9 mouse cellular contexts compared by ENCODE assay signal in genomic region chr10:80075924-80076323, GRCm38 (mm10). TPM values are rescaled to one million over a fixed set of nuclear protein-coding genes. Genes with fewer than 3 reads are reported as not detected.
A peak's percentile ranks its signal among the peaks of the same experiment; 100 is the strongest.
DNase-seq lines count a peak whose midpoint lies in the region; ATAC-seq and TF ChIP-seq lines count a peak whose summit lies in the region.
"Had no signal": no experiment of that assay in that cellular context is flagged by ENCODE, and none has a peak within 500 bp of the region (broad histone marks: within the 10 kb centered on the region; RNA-seq: fewer than 3 reads in every experiment).

No protein-coding gene starts in this region.

- H3K27me3 ChIP-seq in hindbrain, embryonic 10.5 days (ENCODE audit: insufficient read depth, poor library complexity, severe bottlenecking) = peaks cover 4% of the 10 kb centered on the region; the same call in 1 of the 2 replicates
- H3K27me3 ChIP-seq in hindbrain, embryonic 12.5 days = no peaks in the 10 kb centered on the region
- no peaks in the 10 kb centered on the region for H3K27me3 ChIP-seq in spleen, adult 2 months (ENCODE audit: control insufficient read depth, insufficient read depth, low read length)
- H3K27me3 ChIP-seq in limb, embryonic 13.5 days = no peaks in the 10 kb centered on the region

- DNase-seq in hindbrain, embryonic 10.5 days (ENCODE audit: low spot score) = no peak
- no peak for DNase-seq in spleen, adult 2 months (ENCODE audit: low read depth in 1 of 2, low spot score in 2 of 2)
- no peak for DNase-seq in spleen, adult 18-20 months
- DNase-seq in layer of hippocampus, adult 18-20 months (ENCODE audit: low spot score in 2 of 2) = no peak
- no peak for DNase-seq in adrenal gland, postnatal 4 days (ENCODE audit: low spot score in 2 of 2)
- DNase-seq: forebrain, postnatal 0 days had no signal

- peaks cover 36% of the 10 kb centered on the region for H3K36me3 ChIP-seq in hindbrain, embryonic 10.5 days
- H3K36me3 ChIP-seq in hindbrain, embryonic 12.5 days = peaks cover 29% of the 10 kb centered on the region
- peaks cover 21% of the 10 kb centered on the region for H3K36me3 ChIP-seq in spleen, adult 2 months (ENCODE audit: control insufficient read depth, insufficient read depth, low read length)
- peaks cover 32% of the 10 kb centered on the region for H3K36me3 ChIP-seq in limb, embryonic 13.5 days

- H3K4me1 ChIP-seq in hindbrain, embryonic 10.5 days (replicated peaks) = peaks cover 46% of the 10 kb centered on the region
- peaks cover 16% of the 10 kb centered on the region for H3K4me1 ChIP-seq in hindbrain, embryonic 12.5 days
- H3K4me1 ChIP-seq in spleen, adult 2 months (ENCODE audit: control insufficient read depth, insufficient read depth, insufficient read length) = peaks cover 17% of the 10 kb centered on the region
- H3K4me1 ChIP-seq in limb, embryonic 13.5 days = peaks cover 30% of the 10 kb centered on the region

- H3K9me3 ChIP-seq in hindbrain, embryonic 10.5 days = no peaks in the 10 kb centered on the region
- H3K9me3 ChIP-seq in hindbrain, embryonic 12.5 days (replicated peaks) = no peaks in the 10 kb centered on the region
- no peaks in the 10 kb centered on the region for H3K9me3 ChIP-seq in limb, embryonic 13.5 days
- H3K9me3 ChIP-seq: G1E had no signal

- H3K4me2 ChIP-seq in hindbrain, embryonic 12.5 days (replicated peaks) = no peak overlapping the region
- no peak overlapping the region for H3K4me2 ChIP-seq in limb, embryonic 13.5 days (replicated peaks)

- peak overlapping the region; percentile 23; the same call in 1 of the 2 replicates for H3K27ac ChIP-seq in hindbrain, embryonic 10.5 days
- H3K27ac ChIP-seq in hindbrain, embryonic 12.5 days = no peak overlapping the region
- peak overlapping the region; percentile 80 for H3K27ac ChIP-seq in spleen, adult 2 months (ENCODE audit: insufficient read depth, low read length)
- no peak overlapping the region for H3K27ac ChIP-seq in limb, embryonic 13.5 days

- no peak for TF ChIP-seq POLR2A in spleen, adult 2 months (IDR thresholded peaks at IDR 0.05; ENCODE audit: low read depth, low read length)

- no peak overlapping the region for H3K9ac ChIP-seq in hindbrain, embryonic 12.5 days
- peak overlapping the region; percentile 8; the same call in 1 of the 2 replicates for H3K9ac ChIP-seq in limb, embryonic 13.5 days
- H3K9ac ChIP-seq: forebrain, postnatal 0 days had no signal

- 24% methylated on average over 1 of the region's 1 CpGs for WGBS in hindbrain, embryonic 10.5 days
- WGBS in hindbrain, embryonic 12.5 days = 28% methylated on average over 1 of the region's 1 CpGs
- WGBS in spleen, adult 2 months = 78% methylated on average over 1 of the region's 1 CpGs
- WGBS in limb, embryonic 13.5 days = 55% methylated on average over 1 of the region's 1 CpGs

- H3K4me3 ChIP-seq in hindbrain, embryonic 10.5 days = no peak overlapping the region; the same call in 1 of the 2 replicates
- no peak overlapping the region for H3K4me3 ChIP-seq in hindbrain, embryonic 12.5 days
- no peak overlapping the region for H3K4me3 ChIP-seq in spleen, adult 2 months (ENCODE audit: extremely low read depth, insufficient read depth, insufficient read length)
- no peak overlapping the region for H3K4me3 ChIP-seq in limb, embryonic 13.5 days

- no peak for ATAC-seq in hindbrain, embryonic 12.5 days (ENCODE audit: low FRiP score)
- ATAC-seq in limb, embryonic 13.5 days (ENCODE audit: low FRiP score, low read depth) = no peak

- TF ChIP-seq CTCF in spleen, adult 2 months (IDR thresholded peaks at IDR 0.05; ENCODE audit: extremely low read depth, insufficient read depth, insufficient read length, insufficient replicate concordance) = no peak

RNA-seq across cellular contexts. Expression of gene Gpx4, which starts 29.0 kb away (rescaled TPM):
- polyA plus RNA-seq in hindbrain, embryonic 10.5 days (2016; fragmentation: Nextera tagmentation; extraction: Ambion mirVana) = 681 and 705 TPM in 2 replicates
- 449 and 484 TPM in 2 replicates for polyA plus RNA-seq in hindbrain, embryonic 12.5 days (2016; fragmentation: Nextera tagmentation; extraction: Ambion mirVana)
- 238 and 259 TPM in 2 replicates for polyA plus RNA-seq in spleen, adult 2 months (2012; rRNA removed)
- 462 and 477 TPM in 2 replicates for polyA plus RNA-seq in limb, embryonic 13.5 days (2015; fragmentation: Nextera tagmentation; extraction: Ambion mirVana)
- total RNA-seq in layer of hippocampus, adult 18-20 months (2021) = 100 to 1,000 TPM; 509 to 545 TPM
- 100 to 1,000 TPM; 576 to 622 TPM for total RNA-seq in adrenal gland, postnatal 4 days (2021)

RNA-seq across cellular contexts. Expression of gene Sbno2, which starts 29.4 kb away (rescaled TPM):
- 16.8 and 17.2 TPM in 2 replicates for polyA plus RNA-seq in hindbrain, embryonic 10.5 days (2016; fragmentation: Nextera tagmentation; extraction: Ambion mirVana)
- 15.1 TPM in 2 replicates for polyA plus RNA-seq in hindbrain, embryonic 12.5 days (2016; fragmentation: Nextera tagmentation; extraction: Ambion mirVana)
- 95.0 and 122 TPM in 2 replicates for polyA plus RNA-seq in spleen, adult 2 months (2012; rRNA removed)
- 13.5 and 15.2 TPM in 2 replicates for polyA plus RNA-seq in limb, embryonic 13.5 days (2015; fragmentation: Nextera tagmentation; extraction: Ambion mirVana)
- total RNA-seq in layer of hippocampus, adult 18-20 months (2021) = 10 to 100 TPM; 16.3 to 16.9 TPM
- total RNA-seq in adrenal gland, postnatal 4 days (2021) = 10 to 100 TPM; 51.7 to 53.2 TPM

RNA-seq across cellular contexts. Expression of gene Polr2e, which starts 36.3 kb away (rescaled TPM):
- polyA plus RNA-seq in hindbrain, embryonic 10.5 days (2016; fragmentation: Nextera tagmentation; extraction: Ambion mirVana) = 261 and 268 TPM in 2 replicates
- polyA plus RNA-seq in hindbrain, embryonic 12.5 days (2016; fragmentation: Nextera tagmentation; extraction: Ambion mirVana) = 163 and 171 TPM in 2 replicates
- 139 and 182 TPM in 2 replicates for polyA plus RNA-seq in spleen, adult 2 months (2012; rRNA removed)
- 244 and 254 TPM in 2 replicates for polyA plus RNA-seq in limb, embryonic 13.5 days (2015; fragmentation: Nextera tagmentation; extraction: Ambion mirVana)
- 10 to 100 TPM; 88.2 to 93.9 TPM for total RNA-seq in layer of hippocampus, adult 18-20 months (2021)
- 100 to 1,000 TPM; 103 to 112 TPM for total RNA-seq in adrenal gland, postnatal 4 days (2021)

RNA-seq across cellular contexts. Expression of gene Stk11, which starts 39.7 kb away (rescaled TPM):
- 18.5 and 21.1 TPM in 2 replicates for polyA plus RNA-seq in hindbrain, embryonic 10.5 days (2016; fragmentation: Nextera tagmentation; extraction: Ambion mirVana)
- polyA plus RNA-seq in hindbrain, embryonic 12.5 days (2016; fragmentation: Nextera tagmentation; extraction: Ambion mirVana) = 13.1 and 16.1 TPM in 2 replicates
- 120 and 144 TPM in 2 replicates for polyA plus RNA-seq in spleen, adult 2 months (2012; rRNA removed)
- 17.1 and 17.4 TPM in 2 replicates for polyA plus RNA-seq in limb, embryonic 13.5 days (2015; fragmentation: Nextera tagmentation; extraction: Ambion mirVana)
- total RNA-seq in layer of hippocampus, adult 18-20 months (2021) = 100 to 1,000 TPM; 101 to 102 TPM
- 100 to 1,000 TPM; 130 to 139 TPM for total RNA-seq in adrenal gland, postnatal 4 days (2021)

RNA-seq across cellular contexts. Expression of gene Arhgap45, which starts 59.5 kb away (rescaled TPM):
- 8.4 and 9.0 TPM in 2 replicates for polyA plus RNA-seq in hindbrain, embryonic 10.5 days (2016; fragmentation: Nextera tagmentation; extraction: Ambion mirVana)
- polyA plus RNA-seq in hindbrain, embryonic 12.5 days (2016; fragmentation: Nextera tagmentation; extraction: Ambion mirVana) = 8.7 and 8.9 TPM in 2 replicates
- 492 and 574 TPM in 2 replicates for polyA plus RNA-seq in spleen, adult 2 months (2012; rRNA removed)
- 7.3 and 7.6 TPM in 2 replicates for polyA plus RNA-seq in limb, embryonic 13.5 days (2015; fragmentation: Nextera tagmentation; extraction: Ambion mirVana)
- total RNA-seq in layer of hippocampus, adult 18-20 months (2021) = 1 to 10 TPM; 4.1 to 4.2 TPM
- total RNA-seq in adrenal gland, postnatal 4 days (2021) = 1 to 10 TPM; 7.1 to 8.5 TPM

Comparison
In these comparisons a context has a peak if more than half of its experiments do, and no peak if none do; other contexts are left out.
1. H3K27ac ChIP-seq: peak in hindbrain, embryonic 10.5 days (single experiment) and spleen, adult 2 months (single experiment); none in hindbrain, embryonic 12.5 days (single experiment) and limb, embryonic 13.5 days (single experiment).